Comparison of ENCODE assay signal across 23 mouse cellular contexts in genomic region chr6:24167734-24168327, GRCm38 (mm10). TPM values are rescaled to one million over a fixed set of nuclear protein-coding genes. Genes with fewer than 3 reads are reported as not detected.
"Had no signal": no experiment of that assay in that cellular context is flagged by ENCODE, and none has a peak within 500 bp of the region (broad histone marks: within the 10 kb centered on the region; RNA-seq: fewer than 3 reads in every experiment).

TSS of gene Slc13a1 (minus strand) at chr6:24168092.

- H3K4me3 ChIP-seq: left cerebral cortex, adult 2 months; limb, embryonic 10.5 days; liver, embryonic 15.5 days; megakaryocyte, embryonic 14.5 days; midbrain, embryonic 15.5 days; neural tube, embryonic 12.5 days; stomach, embryonic 15.5 days had no signal

- H3K27ac ChIP-seq: left cerebral cortex, adult 2 months; limb, embryonic 10.5 days; liver, embryonic 15.5 days; midbrain, embryonic 15.5 days; neural tube, embryonic 12.5 days; stomach, embryonic 15.5 days had no signal

- ATAC-seq: hindbrain, embryonic 16.5 days; lung, postnatal 0 days; midbrain, embryonic 15.5 days had no signal

- DNase-seq: lung, adult 2 months; lung, postnatal 36 days; retina, postnatal 1 day; right cerebral cortex, postnatal 4 days; thymus, adult 2 months; thymus, postnatal 25 days had no signal

- H3K9me3 ChIP-seq: limb, embryonic 10.5 days; liver, embryonic 15.5 days; megakaryocyte, embryonic 14.5 days; midbrain, embryonic 15.5 days; neural tube, embryonic 12.5 days; stomach, embryonic 15.5 days had no signal

- H3K9ac ChIP-seq: liver, embryonic 15.5 days; midbrain, embryonic 15.5 days; neural tube, embryonic 12.5 days; stomach, embryonic 15.5 days had no signal

- H3K4me2 ChIP-seq: liver, embryonic 11.5 days; liver, embryonic 15.5 days; midbrain, embryonic 11.5 days; midbrain, embryonic 15.5 days; neural tube, embryonic 12.5 days; stomach, embryonic 15.5 days had no signal

- H3K36me3 ChIP-seq: limb, embryonic 10.5 days; liver, embryonic 15.5 days; midbrain, embryonic 15.5 days; neural tube, embryonic 12.5 days; stomach, embryonic 15.5 days had no signal

- H3K4me1 ChIP-seq: limb, embryonic 10.5 days; liver, embryonic 15.5 days; megakaryocyte, embryonic 14.5 days; midbrain, embryonic 15.5 days; neural tube, embryonic 12.5 days; stomach, embryonic 15.5 days had no signal

- H3K27me3 ChIP-seq: liver, embryonic 15.5 days; megakaryocyte, embryonic 14.5 days; midbrain, embryonic 15.5 days; neural tube, embryonic 12.5 days; stomach, embryonic 15.5 days had no signal

RNA-seq across cellular contexts. Expression of gene Slc13a1, which starts in this region (rescaled TPM):
- total RNA-seq: monocyte, adult 5-6 weeks; neutrophil, adult 5-6 weeks had no signal
- polyA plus RNA-seq: inflammation-experienced regulatory T-cells, adult 6 months; limb, embryonic 10.5 days; limb, embryonic 14.5 days; liver, embryonic 11.5 days; lung, adult 2 months; lung, postnatal 0 days; testis, adult 2 months; urinary bladder, adult 2 months had no signal
